Mouse (Mus musculus) adrenal gland, postnatal 25 days (tissue): ENCODE data around the gene Chd1. TPM values are rescaled to one million over a fixed set of nuclear protein-coding genes. Genes with fewer than 3 reads are reported as not detected.
"Not testable (repeated sequence)": the region's sequence is repeated elsewhere in the genome, so short reads cannot be mapped to it uniquely, and the experiment has no call there.

Experiments
- DNase-seq: peaks from one replicate; pipeline ENCODE4 v3.0.0; 2021; ENCODE audit warnings: mixed read lengths
- total RNA-seq: library from RNA; stranded (reverse); gene quantifications from 2 replicates; pipeline ENCODE4 v1.2.3, GENCODE M21; 2021

The Chd1 gene
- total RNA-seq, 1 experiment from 2014 or later: 46.7 TPM

DNA sequence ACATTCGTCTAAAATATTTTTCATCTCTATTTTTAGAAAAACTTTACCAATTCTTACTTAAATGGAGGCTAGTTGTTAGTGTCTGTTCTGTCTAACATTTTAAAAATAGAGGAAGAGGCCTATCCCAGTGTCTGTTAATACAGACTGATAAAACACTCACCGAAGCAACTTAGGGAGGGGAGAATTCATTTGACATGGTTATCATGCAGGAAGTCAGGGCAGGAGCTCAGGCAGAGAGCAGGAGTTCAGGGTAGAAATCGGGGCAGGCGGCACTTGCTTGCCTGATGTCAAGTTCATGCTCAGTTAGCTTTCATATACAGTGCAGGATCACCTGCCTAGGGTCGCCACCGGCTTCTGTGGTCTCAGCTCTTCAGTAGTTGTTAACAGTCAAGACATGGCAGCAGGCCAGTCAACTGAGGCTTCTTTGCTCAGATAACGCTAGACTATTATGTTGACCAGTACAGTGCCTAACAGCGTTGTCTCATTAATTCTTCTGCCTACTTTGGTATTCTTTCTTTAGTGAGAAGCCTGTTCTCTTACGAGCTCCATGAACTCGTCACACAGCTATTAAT, 32.7 kb downstream of the Chd1 start:
- no peak for DNase-seq

GRCm38 (mm10) chr17:15741836-15742235, 37.1 kb downstream of the Chd1 start:
- no peak for DNase-seq

- DNase-seq: no peak
Measured at GRCm38 (mm10) chr17:15742953-15743352, 38.2 kb downstream of the Chd1 start.

DNA sequence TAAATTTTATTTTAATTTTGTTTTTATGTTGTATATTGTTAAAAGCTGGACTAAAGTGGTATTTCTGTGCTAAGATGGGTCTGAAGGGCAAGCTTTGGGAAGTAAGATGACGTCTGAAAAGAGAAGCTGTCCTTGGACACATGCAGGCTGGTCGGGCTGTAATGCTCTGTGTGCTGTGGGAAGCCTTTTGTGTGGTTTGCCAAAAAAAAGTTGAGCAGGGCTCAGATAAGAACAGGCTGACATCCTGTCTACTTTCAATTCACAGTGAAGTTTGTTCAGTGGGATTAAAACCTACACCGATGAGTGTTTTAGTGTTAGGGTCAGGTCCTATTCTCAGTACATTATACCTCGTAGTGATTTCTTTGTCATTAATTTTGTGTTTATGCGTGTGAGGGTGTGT, 38.6 kb downstream of the Chd1 start:
- no peak for DNase-seq

DNA sequence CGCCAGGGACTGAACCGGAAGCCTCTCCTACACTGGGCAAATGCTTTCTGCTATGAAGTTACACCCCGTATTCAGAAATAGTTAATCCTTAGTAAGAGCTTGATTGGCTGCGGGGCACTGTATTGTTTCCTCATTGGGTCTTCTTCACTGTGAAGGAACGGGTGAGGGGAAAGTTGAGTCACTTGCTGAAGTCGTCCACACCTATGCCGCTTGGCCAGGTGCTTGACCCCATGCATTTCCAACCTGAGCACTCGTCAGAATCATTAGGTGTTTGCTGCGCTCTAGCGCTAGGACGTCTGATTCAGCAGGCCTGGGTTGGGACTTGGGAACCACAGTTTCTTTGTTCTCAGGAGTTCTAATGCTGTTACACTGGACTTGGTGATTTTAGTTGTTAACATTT, 41.9 kb downstream of the Chd1 start:
- DNase-seq: no peak

DNA sequence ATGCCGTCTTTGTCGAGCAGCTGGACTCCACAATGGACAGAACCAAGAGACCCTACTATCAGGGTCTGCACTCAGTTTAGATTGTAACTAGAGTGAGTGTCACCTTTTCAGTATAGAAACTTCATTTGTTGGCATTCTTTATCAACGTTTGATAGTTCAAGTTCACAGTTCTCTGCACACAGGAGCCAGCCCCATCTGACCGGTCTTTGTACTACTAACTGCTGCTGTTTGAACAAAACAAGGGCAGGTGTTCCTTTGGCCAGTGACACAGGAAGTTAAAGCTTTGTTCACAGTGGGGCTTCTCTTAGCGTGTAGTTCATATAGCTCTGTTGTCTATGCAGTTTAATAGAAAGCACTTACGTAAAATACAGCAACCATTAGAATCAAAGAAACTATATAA, 43.3 kb downstream of the Chd1 start:
- no peak for DNase-seq

- DNase-seq: not testable (repeated sequence)
Measured at GRCm38 (mm10) chr17:15751264-15751663, 46.5 kb downstream of the Chd1 start.

DNA sequence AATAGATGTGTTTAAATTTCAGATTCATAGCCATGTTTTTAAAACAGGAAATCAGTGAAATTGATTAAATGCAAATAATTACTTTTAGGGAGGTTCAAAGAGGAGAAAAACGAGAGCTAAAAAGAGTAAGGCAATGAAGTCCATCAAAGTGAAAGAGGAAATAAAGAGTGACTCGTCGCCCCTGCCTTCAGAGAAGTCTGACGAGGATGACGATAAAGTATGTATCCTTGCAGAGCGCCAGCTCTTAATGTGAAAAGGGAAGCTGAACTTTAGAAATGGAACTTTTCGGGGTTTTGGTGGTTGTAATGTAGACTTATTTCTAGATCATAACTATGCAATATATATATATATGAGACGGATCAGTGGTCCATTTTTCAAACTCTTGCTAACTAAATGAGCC, 56.4 kb downstream of the Chd1 start:
- no peak for DNase-seq

DNA sequence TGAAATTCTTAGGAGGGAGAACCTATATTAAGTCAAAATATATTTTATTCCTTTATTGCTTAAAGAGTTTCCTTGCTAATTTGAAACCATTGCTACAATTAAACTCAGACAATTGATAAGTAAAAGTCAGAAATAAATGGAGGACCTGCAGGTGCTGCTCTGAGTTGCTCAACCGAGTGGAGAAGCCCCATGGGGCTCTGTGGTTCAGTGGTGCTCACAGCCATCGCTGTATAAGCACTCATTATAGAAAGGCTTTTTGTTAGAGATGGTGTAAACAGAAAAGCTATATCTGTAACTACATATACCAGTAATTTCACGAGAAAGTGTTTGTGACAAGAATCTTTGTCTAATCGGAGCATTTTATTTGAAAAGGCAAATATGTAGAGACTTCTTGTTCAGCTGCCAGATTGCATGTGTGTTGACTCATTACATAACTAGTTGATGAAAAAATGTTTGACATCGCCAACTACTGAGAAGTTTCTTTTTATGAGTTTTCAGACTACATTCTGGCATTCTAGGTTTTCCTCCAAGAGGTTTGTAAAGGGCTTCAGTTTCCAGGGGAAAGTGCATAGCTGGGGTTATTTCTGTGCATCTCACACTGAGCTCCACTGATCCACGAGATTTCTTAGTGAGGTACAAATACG, 64.4 kb downstream of the Chd1 start:
- no peak for DNase-seq

- no peak for DNase-seq
Measured at GRCm38 (mm10) chr17:15773956-15774355, 69.2 kb downstream of the Chd1 start.

GRCm38 (mm10) chr17:15774565-15775215, 69.9 kb downstream of the Chd1 start:
- no peak for DNase-seq

DNA sequence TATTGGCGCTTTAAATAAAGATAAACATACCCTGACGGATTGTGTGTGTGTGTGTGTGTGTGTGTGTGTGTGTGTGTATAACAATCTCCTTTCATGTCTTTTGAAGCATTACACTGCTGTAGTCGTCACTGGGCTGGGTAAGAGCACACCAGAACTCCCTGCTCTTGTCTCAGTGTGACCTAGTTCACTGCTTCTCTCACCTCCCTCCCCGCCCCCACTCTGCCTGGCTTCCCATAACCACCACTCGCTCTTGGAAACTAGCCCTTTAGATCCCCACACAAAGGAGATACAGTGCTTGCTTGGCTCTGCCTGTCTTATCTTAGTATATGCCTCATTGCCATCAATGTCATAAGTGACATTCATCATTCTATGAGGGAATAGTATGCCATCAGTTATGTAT, 71.6 kb downstream of the Chd1 start:
- no peak for DNase-seq

DNA sequence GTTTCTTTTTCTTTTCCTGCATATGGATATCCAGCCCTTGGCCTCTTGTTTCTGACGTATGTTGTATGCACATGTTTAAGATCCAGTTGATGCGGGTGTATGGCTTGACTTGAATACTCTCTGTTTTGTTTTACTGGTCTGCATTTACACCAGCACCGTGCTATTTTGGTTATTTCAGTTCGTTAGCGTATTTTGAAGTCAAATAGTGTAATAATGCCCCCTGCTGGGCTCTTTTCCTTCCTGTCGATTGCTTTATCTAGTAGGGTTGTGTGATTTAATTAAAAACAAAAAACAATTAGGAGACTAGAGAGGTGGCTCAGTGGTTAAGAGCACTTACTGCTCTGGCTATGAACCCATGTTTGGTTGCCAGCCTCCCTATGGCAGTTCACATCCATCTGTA, 73.2 kb downstream of the Chd1 start:
- no peak for DNase-seq

- DNase-seq: no peak
Measured at GRCm38 (mm10) chr17:15787036-15787435, 82.3 kb downstream of the Chd1 start.

- no peak for DNase-seq
Measured at GRCm38 (mm10) chr17:15790716-15791115, 85.9 kb downstream of the Chd1 start.

DNA sequence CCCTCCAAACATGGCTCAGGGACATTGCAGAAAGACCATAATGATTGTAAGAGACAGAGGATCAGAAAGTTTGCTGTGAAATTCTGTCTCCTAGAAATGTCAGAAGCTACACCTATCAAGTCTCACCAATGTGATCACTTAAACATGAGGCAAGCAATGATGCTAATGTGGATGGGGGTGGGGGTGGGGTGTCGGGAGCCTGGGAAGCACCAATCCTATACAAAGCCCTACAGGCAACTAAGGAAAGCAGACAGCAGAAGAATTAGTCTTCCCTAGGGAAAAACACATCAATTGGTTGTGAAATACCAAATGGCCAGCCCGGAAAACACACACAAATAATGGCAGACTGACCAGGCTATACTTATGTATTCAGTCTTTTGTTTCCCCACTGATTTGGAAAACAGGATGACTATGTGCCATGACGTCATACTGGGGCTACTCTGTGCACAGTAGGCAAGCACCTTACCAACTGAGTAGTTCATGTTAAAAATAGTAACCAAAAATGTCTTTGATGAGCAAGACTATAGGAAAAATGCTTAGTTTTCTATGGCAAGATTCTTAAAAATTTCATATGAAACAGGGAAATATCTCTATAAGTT, 94.5 kb downstream of the Chd1 start:
- no peak for DNase-seq

- DNase-seq: peak; percentile 7
Measured at GRCm38 (mm10) chr17:15804008-15804812, 99.4 kb downstream of the Chd1 start.

DNA sequence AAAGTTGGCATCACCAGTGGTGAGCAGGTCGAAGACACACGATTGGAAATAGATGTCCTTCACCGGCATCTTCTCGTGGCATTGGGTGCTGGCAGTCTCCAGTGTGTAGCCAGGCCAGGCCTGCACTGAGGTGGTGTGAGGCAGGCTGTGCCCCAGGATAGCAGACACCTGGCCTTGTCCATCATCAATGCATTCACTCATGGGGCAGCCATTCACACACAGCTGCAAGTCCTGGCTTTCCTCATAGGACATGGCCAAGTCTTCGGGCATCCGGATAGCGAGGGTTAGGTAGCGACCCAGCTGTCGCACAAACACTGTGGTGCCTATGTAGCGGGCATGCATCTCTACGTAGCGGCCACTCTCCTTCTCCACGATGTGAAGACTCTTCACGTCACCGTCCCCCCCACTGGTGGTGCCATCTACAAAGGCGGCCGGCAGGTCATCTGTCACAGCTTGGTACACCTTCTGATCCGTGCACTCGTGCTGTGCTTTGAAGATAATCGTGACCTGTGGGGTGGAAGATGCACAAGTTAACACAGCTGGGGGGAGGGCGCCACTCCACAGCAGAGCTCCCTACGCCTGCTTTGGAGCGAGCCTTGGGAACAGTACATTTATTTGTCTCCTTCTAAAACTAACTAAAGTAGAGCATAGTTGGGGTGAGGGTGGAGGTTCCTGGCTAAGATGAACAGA, 102.7 kb downstream of the Chd1 start:
- no peak for DNase-seq

DNA sequence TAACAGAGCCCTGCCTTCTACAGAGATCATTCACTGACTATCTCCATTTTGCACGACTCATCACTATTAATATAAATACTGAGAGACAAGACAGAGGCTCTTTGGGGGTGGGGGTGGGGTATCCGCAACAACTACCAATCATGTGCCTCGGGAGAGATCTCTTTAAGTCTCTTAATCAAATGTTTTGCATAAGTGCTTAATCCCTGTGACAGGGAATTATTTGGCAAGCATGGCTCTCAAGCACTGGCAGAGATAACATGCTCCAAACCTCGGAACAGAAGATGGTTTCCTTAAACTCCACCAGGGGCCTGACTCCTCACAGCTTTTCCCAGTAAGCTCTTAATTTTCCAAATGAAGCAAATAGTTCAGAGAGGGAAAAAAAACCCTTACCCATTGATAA, 103.2 kb downstream of the Chd1 start:
- no peak for DNase-seq

DNA sequence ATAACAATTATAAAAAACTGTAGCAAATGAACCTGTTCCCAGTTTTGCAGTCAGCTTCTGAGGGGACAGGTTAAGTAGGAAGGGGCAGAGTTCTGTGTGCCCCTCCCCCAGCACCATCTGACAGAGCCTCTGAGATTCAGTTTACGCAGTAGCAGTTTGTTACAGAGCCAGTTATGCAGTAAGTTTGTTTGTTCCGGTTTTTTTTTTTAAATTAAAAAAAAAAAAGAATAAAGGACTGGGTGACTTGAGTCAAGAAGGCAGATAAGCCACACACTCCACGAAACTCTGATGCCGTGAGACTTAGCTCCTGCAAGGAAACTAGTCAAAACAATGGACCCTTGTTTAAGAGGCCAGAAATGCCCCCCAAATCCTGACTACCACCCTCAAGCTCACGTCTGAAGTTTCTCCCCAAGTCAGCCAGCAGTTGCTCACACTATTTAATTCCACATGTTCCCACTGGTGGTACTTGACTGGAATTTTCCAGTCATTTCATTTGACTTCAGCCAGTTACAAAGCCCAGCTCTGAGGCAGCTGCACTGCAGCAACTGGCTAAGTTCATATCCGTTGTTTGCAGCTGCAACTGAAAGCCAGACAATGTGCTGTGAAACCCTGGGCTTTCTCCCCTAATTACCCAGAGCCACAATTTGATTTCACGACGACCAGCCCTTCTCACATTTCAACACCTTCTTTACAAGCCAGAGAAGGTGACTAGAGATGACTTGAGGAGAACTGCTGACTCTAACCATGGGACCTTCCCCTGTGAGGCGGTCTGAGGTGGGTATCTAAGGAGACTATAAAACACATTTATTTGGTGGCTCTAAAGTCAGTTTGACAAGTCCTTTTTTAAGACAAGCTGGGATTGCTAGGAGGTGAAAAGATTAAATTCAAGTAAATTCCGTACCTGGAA, 104.0 kb downstream of the Chd1 start:
- DNase-seq: no peak

DNA sequence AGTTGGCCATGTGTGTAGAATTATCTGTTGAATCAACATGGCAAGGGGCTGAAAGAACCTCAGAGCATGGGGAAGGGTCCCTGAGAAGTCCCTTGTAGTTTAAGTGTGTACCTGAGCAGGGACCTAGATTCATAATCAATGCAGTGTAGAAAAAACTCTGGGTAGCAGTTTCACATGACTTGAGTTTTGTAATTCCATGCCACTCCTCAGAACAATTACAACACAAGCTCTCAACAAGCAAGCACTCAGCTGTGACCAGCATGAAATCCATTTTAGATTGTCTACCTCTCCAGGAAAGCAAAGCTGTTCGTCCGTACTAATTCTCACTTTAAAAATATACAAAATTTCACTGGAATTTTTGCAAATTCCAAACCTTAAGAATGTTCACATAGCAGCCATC, 105.2 kb downstream of the Chd1 start:
- DNase-seq: no peak
